Mouse (Mus musculus) limb, embryonic 13.5 days (tissue): ENCODE measurements at regions not wholly inside any gene's neighbourhood (a gene's known extent, or its start where the extent isn't known, plus 50 kb on each side); places are given as distances from the start of the nearest gene placed in this dataset.

Experiments used
- ATAC-seq: fragments of 200-750 bp; cut with Nextera tagmentation; 2 replicates; pipeline ENCODE4 v1.8.0; 2017; ENCODE audit warnings: low read depth, moderate number of reproducible peaks, moderate TSS enrichment; ENCODE audit not compliant: low FRiP score
- H3K27ac ChIP-seq: fragments of 300-500 bp; sonication (generic); 2 replicates; pipeline ENCODE4 v1.5.1; 2015; ENCODE audit warnings: inconsistent platforms, mild to moderate bottlenecking, moderate library complexity
- H3K27me3 ChIP-seq: fragments of 300-500 bp; sonication (generic); 2 replicates; pipeline ENCODE4 v1.6.1; 2015; ENCODE audit warnings: mild to moderate bottlenecking, inconsistent platforms
- H3K36me3 ChIP-seq: fragments of 300-500 bp; sonication (generic); 2 replicates; pipeline ENCODE4 v1.6.1; 2015; ENCODE audit warnings: inconsistent platforms, mild to moderate bottlenecking, moderate library complexity
- H3K4me1 ChIP-seq: fragments of 300-500 bp; sonication (generic); 2 replicates; pipeline ENCODE4 v1.6.1; 2015; ENCODE audit warnings: inconsistent platforms
- H3K4me2 ChIP-seq: fragments of 300-500 bp; sonication (generic); replicated peaks from 2 replicates; pipeline ENCODE4 v1.6.1; 2015; ENCODE audit warnings: inconsistent platforms, mild to moderate bottlenecking, moderate library complexity
- H3K4me3 ChIP-seq: fragments of 300-500 bp; sonication (generic); 2 replicates; pipeline ENCODE4 v1.5.1; 2015; ENCODE audit warnings: moderate library complexity, mild to moderate bottlenecking, inconsistent platforms
- H3K9ac ChIP-seq: fragments of 300-500 bp; sonication (generic); 2 replicates; pipeline ENCODE4 v1.6.1; 2015; ENCODE audit warnings: mild to moderate bottlenecking, inconsistent platforms
- H3K9me3 ChIP-seq: fragments of 300-500 bp; sonication (generic); 2 replicates; pipeline ENCODE4 v1.6.1; 2016; ENCODE audit warnings: inconsistent platforms
- WGBS: fragments of 180-500 bp; shearing (Covaris S2); methylation state at CpG from one replicate; pipeline ENCODE4 v1.1.7; 2015; 5-methylcytosine and 5-hydroxymethylcytosine counted together

DNA sequence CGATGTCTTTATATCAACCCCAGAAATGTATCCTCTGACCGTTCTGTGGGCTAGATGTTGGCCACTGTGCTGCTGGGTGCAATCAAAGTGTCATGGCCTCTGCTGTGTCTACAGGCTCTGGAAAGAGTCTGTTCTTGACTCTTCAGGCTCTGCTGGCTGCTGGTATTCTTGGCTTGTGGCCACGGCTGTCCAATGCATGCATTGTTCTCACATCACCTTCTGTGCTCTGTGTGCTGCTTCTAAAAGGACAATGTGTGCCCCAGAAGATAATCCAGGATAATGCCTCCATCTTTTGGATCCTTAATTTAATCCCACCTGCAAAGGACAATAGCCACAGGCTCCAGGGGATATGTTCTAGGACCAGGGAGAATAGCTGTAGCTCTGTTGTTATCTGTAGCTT lies 77.5 kb upstream of the Dapl1 start:
- ATAC-seq: no peak
- Histone ChIP-seq H3K4me1 (peaks cover 6% of the 10 kb centered on the region), H3K9me3 (0 out of 2 replicates have a peak, but pooled peaks cover 4% of the 10 kb centered on the region), H3K27me3 (no peaks in the 10 kb centered on the region), H3K4me3 (no peak overlapping the region), H3K9ac (no peak overlapping the region), H3K4me2 (no peak overlapping the region), H3K27ac (no peak overlapping the region), H3K36me3 (no peaks in the 10 kb centered on the region)
- WGBS: 82% methylated on average over 3 of the region's 3 CpGs

DNA sequence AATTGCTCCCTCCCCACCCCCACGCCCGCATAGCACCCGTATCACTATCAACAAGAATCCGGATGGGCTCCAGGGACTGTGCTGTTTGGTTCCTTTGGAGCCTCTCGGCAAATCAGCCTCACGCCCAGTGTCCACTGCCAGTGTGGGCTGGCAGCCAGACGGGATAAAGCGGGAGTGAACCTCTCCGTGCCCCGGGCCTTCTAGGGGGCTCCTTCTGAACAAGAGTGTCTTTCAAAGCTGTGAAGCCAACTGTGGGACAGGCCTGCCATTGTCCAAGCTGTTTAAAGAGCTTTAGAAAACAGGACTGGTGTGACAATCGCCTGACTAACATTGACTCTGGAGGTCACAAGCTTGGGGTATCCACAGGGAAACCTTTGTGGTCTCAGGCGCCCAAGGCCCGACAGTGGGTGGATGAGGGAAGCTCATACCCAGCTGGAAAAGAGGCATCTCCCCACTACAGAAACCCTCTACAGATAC lies 76.9 kb upstream of the Dapl1 start:
- Histone ChIP-seq H3K9me3 (peaks cover 4% of the 10 kb centered on the region; the same call in 1 of the 2 replicates), H3K9ac (no peak overlapping the region), H3K27me3 (no peaks in the 10 kb centered on the region), H3K36me3 (no peaks in the 10 kb centered on the region), H3K27ac (no peak overlapping the region), H3K4me3 (no peak overlapping the region), H3K4me2 (no peak overlapping the region), H3K4me1 (peaks cover under 1% of the 10 kb centered on the region; the same call in 1 of the 2 replicates)
- ATAC-seq: no peak
- 80% methylated on average over 13 of the region's 13 CpGs for WGBS

GRCm38 (mm10) chr2:59408040-59408587 lies 76.3 kb upstream of the Dapl1 start:
- WGBS: 83% methylated on average over 10 of the region's 10 CpGs

GRCm38 (mm10) chr2:59414612-59415011 lies 69.8 kb upstream of the Dapl1 start:
- no peak overlapping the region for H3K9ac ChIP-seq
- H3K4me3 ChIP-seq: no peak overlapping the region
- ATAC-seq: no peak
- no peaks in the 10 kb centered on the region for H3K27me3 ChIP-seq
- H3K4me1 ChIP-seq: peaks cover 5% of the 10 kb centered on the region
- H3K36me3 ChIP-seq: no peaks in the 10 kb centered on the region
- H3K4me2 ChIP-seq: no peak overlapping the region
- peaks cover 8% of the 10 kb centered on the region for H3K9me3 ChIP-seq
- H3K27ac ChIP-seq: no peak overlapping the region
- 87% methylated on average over 9 of the region's 9 CpGs for WGBS

More at GRCm38 (mm10) chr2:59408040-59408587, 76.3 kb upstream of the Dapl1 start:
- H3K4me1 ChIP-seq: no peaks in the 10 kb centered on the region
- H3K27ac ChIP-seq: no peak overlapping the region
- H3K9ac ChIP-seq: no peak overlapping the region
- H3K27me3 ChIP-seq: no peaks in the 10 kb centered on the region
- H3K36me3 ChIP-seq: no peaks in the 10 kb centered on the region
- H3K4me3 ChIP-seq: no peak overlapping the region
- H3K4me2 ChIP-seq: no peak overlapping the region
- peaks cover 10% of the 10 kb centered on the region for H3K9me3 ChIP-seq
- ATAC-seq: no peak

DNA sequence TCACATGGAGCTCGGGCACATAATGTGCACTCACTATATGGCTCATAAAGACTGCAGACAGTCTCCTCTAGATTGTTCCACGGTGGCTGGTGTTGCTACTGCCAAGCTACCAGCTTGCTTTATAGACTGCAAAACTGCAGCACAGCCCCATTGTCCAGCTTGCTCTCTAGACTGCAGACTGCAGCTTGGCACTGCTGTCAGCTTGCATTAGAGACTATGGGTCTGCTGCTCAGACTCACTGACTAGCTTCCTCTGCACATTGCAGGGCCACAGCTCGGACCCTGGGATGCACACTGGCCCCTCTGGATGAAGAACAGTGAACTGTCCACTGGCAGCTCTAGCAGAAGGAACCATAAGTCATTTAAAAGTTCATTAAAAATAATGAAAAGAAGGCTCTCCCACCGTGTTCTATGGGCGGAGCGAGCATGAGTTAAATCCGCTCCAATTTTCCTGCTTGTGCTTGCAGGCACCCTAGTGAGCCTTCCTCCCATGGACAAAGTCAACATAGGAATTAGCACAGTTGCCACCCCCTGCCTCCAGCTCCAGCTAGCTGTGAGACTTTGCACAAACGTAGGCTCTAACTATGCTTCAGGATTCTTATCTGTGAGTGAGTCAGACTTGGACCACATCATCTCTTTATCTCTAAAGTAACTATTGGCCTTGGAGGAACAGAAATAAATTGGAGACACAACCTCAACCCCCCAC lies 67.8 kb upstream of the Dapl1 start:
- no peaks in the 10 kb centered on the region for H3K36me3 ChIP-seq
- WGBS: 48% methylated on average over 8 of the region's 8 CpGs
- peaks cover 10% of the 10 kb centered on the region for H3K4me1 ChIP-seq

GRCm38 (mm10) chr2:59417384-59417955 lies 67.0 kb upstream of the Dapl1 start:
- H3K27me3 ChIP-seq: no peaks in the 10 kb centered on the region
- H3K27ac ChIP-seq: no peak overlapping the region
- 67% methylated on average over 11 of the region's 11 CpGs for WGBS
- no peak overlapping the region for H3K9ac ChIP-seq
- H3K9me3 ChIP-seq: peaks cover 7% of the 10 kb centered on the region
- peaks cover 17% of the 10 kb centered on the region for H3K4me1 ChIP-seq
- H3K4me2 ChIP-seq: no peak overlapping the region
- no peak overlapping the region for H3K4me3 ChIP-seq
- peak; percentile 67 for ATAC-seq
- no peaks in the 10 kb centered on the region for H3K36me3 ChIP-seq

More for the DNA sequence above, 67.8 kb upstream of the Dapl1 start:
- H3K27ac ChIP-seq: no peak overlapping the region
- peaks cover 7% of the 10 kb centered on the region for H3K9me3 ChIP-seq
- no peak overlapping the region for H3K4me3 ChIP-seq
- no peak overlapping the region for H3K4me2 ChIP-seq
- H3K27me3 ChIP-seq: no peaks in the 10 kb centered on the region
- no peak overlapping the region for H3K9ac ChIP-seq
- ATAC-seq: no peak

- no peaks in the 10 kb centered on the region for H3K27me3 ChIP-seq
- no peak for ATAC-seq
- H3K9me3 ChIP-seq: no peaks in the 10 kb centered on the region
- no peak overlapping the region for H3K4me3 ChIP-seq
- no peaks in the 10 kb centered on the region for H3K36me3 ChIP-seq
- no peak overlapping the region for H3K27ac ChIP-seq
- peaks cover 30% of the 10 kb centered on the region for H3K4me1 ChIP-seq
- no peak overlapping the region for H3K4me2 ChIP-seq
- no peak overlapping the region for H3K9ac ChIP-seq
- 65% methylated on average over 5 of the region's 5 CpGs for WGBS
Observed at GRCm38 (mm10) chr2:59420496-59420895, 64.0 kb upstream of the Dapl1 start.

- no peak overlapping the region for H3K4me3 ChIP-seq
- WGBS: 41% methylated on average over 10 of the region's 10 CpGs
- no peaks in the 10 kb centered on the region for H3K36me3 ChIP-seq
- no peak overlapping the region for H3K4me2 ChIP-seq
- no peaks in the 10 kb centered on the region for H3K9me3 ChIP-seq
- H3K27ac ChIP-seq: no peak overlapping the region; the same call in 1 of the 2 replicates
- no peaks in the 10 kb centered on the region for H3K27me3 ChIP-seq
- peaks cover 24% of the 10 kb centered on the region for H3K4me1 ChIP-seq
- no peak overlapping the region for H3K9ac ChIP-seq
- no peak for ATAC-seq
Observed at GRCm38 (mm10) chr2:59422291-59423242, 61.9 kb upstream of the Dapl1 start.

DNA sequence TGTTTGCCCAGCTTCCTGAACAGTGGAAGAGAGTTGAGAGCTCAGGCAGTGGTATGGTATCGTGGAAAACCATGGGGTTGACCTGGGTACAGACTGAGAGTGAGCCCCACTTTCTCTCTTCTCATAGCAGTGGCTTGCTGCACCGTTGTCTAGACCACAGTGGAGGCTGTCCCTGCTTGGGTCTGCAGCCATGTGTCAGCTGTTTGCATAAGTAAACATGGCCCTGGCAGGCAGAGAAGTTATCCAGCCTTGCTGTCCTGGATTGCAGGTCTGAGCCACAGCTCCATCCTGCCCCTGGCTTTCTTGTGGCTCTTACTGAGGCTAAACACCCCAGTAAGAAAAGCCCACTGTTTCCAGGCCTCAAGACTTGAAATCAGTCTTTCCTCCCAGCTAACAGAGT lies 60.2 kb upstream of the Dapl1 start:
- peaks cover 24% of the 10 kb centered on the region for H3K4me1 ChIP-seq
- 67% methylated on average over 2 of the region's 2 CpGs for WGBS
- ATAC-seq: no peak

DNA sequence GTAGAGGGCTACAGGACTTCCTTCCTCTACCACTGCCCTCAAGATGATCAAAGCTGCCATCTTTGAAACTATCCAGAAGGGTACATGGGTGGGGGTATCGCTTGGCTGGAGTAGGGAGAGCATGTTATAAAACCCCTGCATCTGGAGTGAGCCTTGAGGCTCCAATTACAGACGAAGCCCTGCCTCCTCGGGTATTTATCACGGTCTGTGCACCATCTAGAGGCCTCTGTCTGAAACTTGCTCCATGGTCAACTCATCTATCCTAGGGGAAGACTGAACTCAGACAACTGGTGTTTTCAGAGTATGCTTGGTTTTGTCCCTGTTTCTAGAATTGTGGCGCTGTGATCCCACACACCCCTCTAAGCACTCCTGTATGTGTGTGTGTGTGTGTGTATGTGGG lies 59.7 kb upstream of the Dapl1 start:
- H3K27ac ChIP-seq: no peak overlapping the region
- WGBS: 20% methylated on average over 5 of the region's 5 CpGs
- no peak overlapping the region for H3K9ac ChIP-seq
- peak; percentile 84 for ATAC-seq
- no peaks in the 10 kb centered on the region for H3K36me3 ChIP-seq
- no peaks in the 10 kb centered on the region for H3K27me3 ChIP-seq
- H3K9me3 ChIP-seq: no peaks in the 10 kb centered on the region
- no peak overlapping the region for H3K4me2 ChIP-seq
- H3K4me3 ChIP-seq: no peak overlapping the region
- peaks cover 24% of the 10 kb centered on the region for H3K4me1 ChIP-seq

More for the DNA sequence above, 60.2 kb upstream of the Dapl1 start:
- Histone ChIP-seq H3K4me3 (no peak overlapping the region), H3K9ac (no peak overlapping the region), H3K36me3 (no peaks in the 10 kb centered on the region), H3K27me3 (no peaks in the 10 kb centered on the region), H3K4me2 (no peak overlapping the region), H3K27ac (no peak overlapping the region), H3K9me3 (no peaks in the 10 kb centered on the region)

DNA sequence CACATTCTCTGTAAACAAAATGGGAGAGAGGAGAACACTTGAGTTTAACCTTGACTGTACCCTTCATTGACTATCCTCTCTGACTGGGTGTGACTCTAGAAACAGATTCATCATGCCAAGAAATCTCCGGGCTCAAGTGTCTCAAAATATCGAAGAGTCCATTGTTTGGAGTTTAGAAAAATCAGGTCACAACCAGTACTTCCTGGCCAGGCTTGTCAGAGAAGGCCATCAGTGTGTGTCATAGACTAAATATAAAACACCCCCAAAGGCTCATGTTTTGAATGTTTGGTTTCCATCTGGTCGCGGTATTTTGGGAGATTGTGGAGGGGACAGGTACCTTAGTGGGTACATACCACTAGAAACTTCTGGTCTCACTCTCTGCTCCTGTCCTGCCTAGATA lies 58.6 kb upstream of the Dapl1 start:
- Histone ChIP-seq H3K9me3 (no peaks in the 10 kb centered on the region), H3K27ac (no peak overlapping the region), H3K4me3 (no peak overlapping the region), H3K4me1 (peaks cover 28% of the 10 kb centered on the region), H3K4me2 (no peak overlapping the region), H3K27me3 (no peaks in the 10 kb centered on the region), H3K36me3 (no peaks in the 10 kb centered on the region), H3K9ac (no peak overlapping the region)
- whole genome bisulfite sequencing: 90% methylated on average over 4 of the region's 4 CpGs
- no peak for ATAC-seq
